Mouse (Mus musculus) bone marrow macrophage, adult 2 months (primary cell): ENCODE results near the gene P3h2.

Experiments used
- CTCF ChIP-seq: IDR thresholded peaks from 2 replicates; pipeline ENCODE4 v1.5.1; 2012; ENCODE audit warnings: low read depth, mild to moderate bottlenecking, low read length, moderate library complexity
- POLR2A ChIP-seq: IDR thresholded peaks from 2 replicates; pipeline ENCODE4 v1.6.1; 2012; ENCODE audit warnings: mild to moderate bottlenecking, low read depth, low read length, borderline replicate concordance

GRCm38 (mm10) chr16:26095696-26096284, 9.8 kb downstream of the P3h2 start:
- TF ChIP-seq POLR2A (no peak), CTCF (no peak)
